Mouse (Mus musculus): ENCODE results near the gene Zdhhc21. TPM values are rescaled to one million over a fixed set of nuclear protein-coding genes. Genes with fewer than 3 reads are reported as not detected.

Zdhhc21 gene
- total RNA-seq, 2 experiments from 2014 or later, result 63.4 to 64.4 TPM

DNA sequence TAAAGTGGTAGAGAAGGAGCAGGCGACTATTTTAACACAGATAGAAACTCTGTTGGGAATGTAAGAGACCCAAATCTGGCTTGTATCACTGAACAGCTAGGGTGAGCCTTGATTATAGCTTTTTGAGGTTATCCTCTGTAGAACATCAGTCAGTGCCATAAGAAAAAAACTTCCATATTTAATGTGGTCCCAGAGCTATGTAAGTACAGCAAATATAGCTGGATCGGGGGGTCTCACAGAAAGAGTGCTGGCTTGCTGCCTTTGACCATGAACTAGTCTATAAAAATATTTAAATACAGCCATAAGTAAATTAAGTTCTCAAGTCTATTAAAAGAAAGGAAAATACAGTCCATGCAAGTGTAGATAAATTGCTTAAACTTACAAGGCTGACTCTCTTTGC, 20.5 kb upstream of the Zdhhc21 start:
- H3K27ac ChIP-seq, result no peak overlapping the region
- no peak for TF ChIP-seq CTCF (IDR thresholded peaks at IDR 0.05)
- no peak overlapping the region for H3K4me3 ChIP-seq
- intact Hi-C loops (cut with DNase I), result no loop called here
- DNase-seq (ENCODE audit: extremely low spot score in 1 of 2, low spot score in 2 of 2), result no peak

- Histone ChIP-seq H3K27ac (no peak overlapping the region), H3K4me3 (no peak overlapping the region)
- intact Hi-C loops (cut with DNase I), result no loop called here
- no peak for DNase-seq (ENCODE audit: extremely low spot score in 1 of 2, low spot score in 2 of 2)
- TF ChIP-seq CTCF (IDR thresholded peaks at IDR 0.05), result no peak
These were observed 19.4 kb upstream of the Zdhhc21 start for GRCm38 (mm10) chr4:82879152-82879551.

GRCm38 (mm10) chr4:82876656-82877055, 16.9 kb upstream of the Zdhhc21 start:
- Histone ChIP-seq H3K4me3 (no peak overlapping the region), H3K27ac (no peak overlapping the region)
- intact Hi-C loops (cut with DNase I), result no loop called here
- TF ChIP-seq CTCF (IDR thresholded peaks at IDR 0.05), result no peak
- DNase-seq (ENCODE audit: extremely low spot score in 1 of 2, low spot score in 2 of 2), result no peak

GRCm38 (mm10) chr4:82875532-82875931, 15.8 kb upstream of the Zdhhc21 start:
- Histone ChIP-seq H3K4me3 (no peak overlapping the region), H3K27ac (no peak overlapping the region)
- no peak for TF ChIP-seq CTCF (IDR thresholded peaks at IDR 0.05)
- intact Hi-C loops (cut with DNase I), result no loop called here
- no peak for DNase-seq (ENCODE audit: extremely low spot score in 1 of 2, low spot score in 2 of 2)

- no peak for TF ChIP-seq CTCF (IDR thresholded peaks at IDR 0.05)
- no peak for DNase-seq (ENCODE audit: extremely low spot score in 1 of 2, low spot score in 2 of 2)
- no peak overlapping the region for H3K4me3 ChIP-seq
- no peak overlapping the region for H3K27ac ChIP-seq
- intact Hi-C loops (cut with DNase I), result no loop called here
These were observed 15.0 kb upstream of the Zdhhc21 start for GRCm38 (mm10) chr4:82874791-82875190.

- H3K27ac ChIP-seq, result no peak overlapping the region
- intact Hi-C loops (cut with DNase I), result no loop called here
- no peak for TF ChIP-seq CTCF (IDR thresholded peaks at IDR 0.05)
These were observed 12.8 kb upstream of the Zdhhc21 start for GRCm38 (mm10) chr4:82872548-82872947.

DNA sequence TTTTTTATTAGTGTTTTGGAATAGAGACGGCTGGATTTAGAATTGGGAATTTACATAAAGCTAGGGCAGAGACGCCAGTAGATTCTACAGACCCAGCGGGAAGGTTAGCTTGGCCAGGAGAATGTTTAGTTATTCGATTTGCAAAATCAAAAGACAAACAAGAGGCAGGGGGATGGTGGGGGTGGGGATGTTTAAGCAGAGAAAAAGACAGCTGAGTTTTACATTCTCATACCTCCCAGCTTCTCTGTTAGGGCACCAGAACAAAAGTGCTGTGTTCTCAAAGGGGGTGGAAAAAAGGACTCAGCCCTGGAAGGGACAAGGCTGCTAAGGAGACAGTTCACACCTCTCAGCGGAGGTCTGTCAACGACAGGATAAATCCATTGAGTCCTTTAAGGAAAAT, 12.4 kb upstream of the Zdhhc21 start:
- TF ChIP-seq CTCF (IDR thresholded peaks at IDR 0.05), result no peak

More at GRCm38 (mm10) chr4:82872548-82872947, 12.8 kb upstream of the Zdhhc21 start:
- no peak overlapping the region for H3K4me3 ChIP-seq
- DNase-seq (ENCODE audit: extremely low spot score in 1 of 2, low spot score in 2 of 2), result no peak

DNA sequence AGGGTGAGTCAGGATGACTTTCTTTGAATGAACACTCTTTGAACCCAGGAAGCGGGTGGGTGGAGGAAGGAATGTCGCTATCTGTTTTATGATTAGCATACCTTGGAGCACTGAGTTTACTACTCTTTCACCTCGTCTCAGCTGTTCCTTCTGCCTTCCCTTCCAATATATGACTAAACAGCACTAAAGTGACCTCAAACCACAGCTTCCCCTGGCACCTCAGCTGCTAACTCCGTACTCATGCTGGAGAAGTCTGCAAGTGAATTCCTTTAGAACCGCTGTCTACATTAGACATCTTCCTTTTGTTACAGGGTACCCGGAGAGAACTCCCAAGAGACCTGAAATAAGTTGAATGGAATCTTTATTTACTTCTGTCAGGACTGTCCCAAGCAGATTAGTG, 11.2 kb upstream of the Zdhhc21 start:
- no peak overlapping the region for H3K27ac ChIP-seq
- no peak for TF ChIP-seq CTCF (IDR thresholded peaks at IDR 0.05)
- no peak overlapping the region for H3K4me3 ChIP-seq
- no peak for DNase-seq (ENCODE audit: extremely low spot score in 1 of 2, low spot score in 2 of 2)
- intact Hi-C loops (cut with DNase I), result no loop called here

More for the DNA sequence above, 12.4 kb upstream of the Zdhhc21 start:
- intact Hi-C loops (cut with DNase I), result no loop called here
- DNase-seq (ENCODE audit: extremely low spot score in 1 of 2, low spot score in 2 of 2), result no peak
- Histone ChIP-seq H3K27ac (no peak overlapping the region), H3K4me3 (no peak overlapping the region)

DNA sequence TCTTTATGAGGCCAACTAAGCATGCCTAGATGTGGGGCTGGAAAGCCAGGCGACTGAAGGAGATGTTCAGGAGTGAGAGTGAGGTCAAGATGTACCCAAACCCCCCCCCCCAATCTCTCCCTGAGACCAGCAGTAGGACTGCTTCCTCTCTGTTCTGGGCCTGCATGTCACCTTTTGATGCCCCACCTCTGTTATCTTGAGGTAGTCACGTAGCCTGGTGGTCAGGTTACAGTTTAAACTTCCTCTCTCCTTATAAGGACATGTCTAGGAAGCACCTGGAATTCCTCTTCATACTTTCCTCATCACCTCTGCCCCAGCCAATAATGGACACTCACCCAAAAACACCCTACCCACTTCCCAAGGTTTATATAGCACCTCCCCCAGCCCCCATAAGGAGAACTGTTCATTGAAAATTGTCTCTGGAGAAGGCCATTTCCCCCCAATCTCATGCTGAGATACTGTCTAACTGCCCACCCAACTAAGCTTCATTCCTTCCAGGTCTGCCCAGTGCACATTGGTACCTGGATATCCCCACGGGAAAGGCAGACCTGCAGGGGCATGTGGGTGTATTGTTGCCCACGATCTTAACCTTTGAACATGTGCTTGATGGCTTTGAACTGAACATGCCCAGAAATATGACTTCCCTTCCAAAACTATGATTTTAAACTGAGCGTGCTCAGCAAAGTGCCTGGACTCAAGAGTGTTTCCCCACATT, 8.1 kb upstream of the Zdhhc21 start:
- DNase-seq (ENCODE audit: extremely low spot score in 1 of 2, low spot score in 2 of 2), result no peak
- Histone ChIP-seq H3K27ac (no peak overlapping the region), H3K4me3 (no peak overlapping the region)
- no peak for TF ChIP-seq CTCF (IDR thresholded peaks at IDR 0.05)
- intact Hi-C loops (cut with DNase I), result no loop called here

DNA sequence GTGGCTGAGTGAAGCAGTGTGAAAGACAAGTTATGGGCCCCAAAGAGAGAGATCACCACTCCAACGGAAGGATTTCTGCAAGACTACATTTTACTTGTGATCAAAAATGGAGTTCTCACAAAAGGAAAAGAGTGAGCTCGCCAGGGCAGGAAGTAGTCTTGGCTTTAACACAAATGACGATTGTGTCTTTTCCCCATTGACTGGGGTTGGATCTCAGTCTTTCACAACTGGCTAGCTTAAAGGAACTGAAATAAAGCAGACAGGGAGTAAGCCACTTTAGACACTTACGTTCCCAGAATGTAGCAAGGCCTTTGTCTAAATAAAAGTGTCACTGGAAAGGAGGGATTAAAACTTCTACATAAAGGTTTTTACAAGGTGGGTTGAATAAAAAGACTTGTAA, 7.4 kb upstream of the Zdhhc21 start:
- no peak for DNase-seq (ENCODE audit: extremely low spot score in 1 of 2, low spot score in 2 of 2)
- TF ChIP-seq CTCF (IDR thresholded peaks at IDR 0.05), result no peak
- intact Hi-C loops (cut with DNase I), result no loop called here
- H3K4me3 ChIP-seq, result no peak overlapping the region
- H3K27ac ChIP-seq, result no peak overlapping the region

- DNase-seq (ENCODE audit: extremely low spot score in 1 of 2, low spot score in 2 of 2), result no peak
- intact Hi-C loops (cut with DNase I), result no loop called here
- TF ChIP-seq CTCF (IDR thresholded peaks at IDR 0.05), result no peak
- Histone ChIP-seq H3K27ac (no peak overlapping the region), H3K4me3 (no peak overlapping the region)
These were observed 5.4 kb upstream of the Zdhhc21 start for GRCm38 (mm10) chr4:82864974-82865699.

DNA sequence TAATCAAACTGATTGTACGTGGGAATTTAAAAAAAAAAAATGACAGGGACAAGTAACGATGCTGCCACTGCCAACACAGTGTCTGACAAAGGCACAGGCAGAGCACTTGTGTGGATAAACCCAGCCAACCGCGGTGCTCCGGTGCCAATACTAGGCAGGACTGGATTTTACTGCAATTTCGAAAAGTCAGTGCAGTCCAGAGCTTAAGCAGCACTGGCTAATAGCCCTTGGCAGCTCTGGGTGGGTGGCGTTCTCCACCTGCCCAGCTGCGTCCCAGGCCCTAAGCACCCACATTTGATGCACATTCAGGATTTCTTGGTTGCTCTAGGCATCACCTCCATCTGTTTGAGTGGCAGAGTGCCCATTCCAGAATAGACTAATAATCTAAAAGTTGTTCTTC, 3.6 kb upstream of the Zdhhc21 start:
- TF ChIP-seq CTCF (IDR thresholded peaks at IDR 0.05), result no peak
- intact Hi-C loops (cut with DNase I), result no loop called here
- no peak overlapping the region for H3K4me3 ChIP-seq
- no peak for DNase-seq (ENCODE audit: extremely low spot score in 1 of 2, low spot score in 2 of 2)
- H3K27ac ChIP-seq, result no peak overlapping the region

DNA sequence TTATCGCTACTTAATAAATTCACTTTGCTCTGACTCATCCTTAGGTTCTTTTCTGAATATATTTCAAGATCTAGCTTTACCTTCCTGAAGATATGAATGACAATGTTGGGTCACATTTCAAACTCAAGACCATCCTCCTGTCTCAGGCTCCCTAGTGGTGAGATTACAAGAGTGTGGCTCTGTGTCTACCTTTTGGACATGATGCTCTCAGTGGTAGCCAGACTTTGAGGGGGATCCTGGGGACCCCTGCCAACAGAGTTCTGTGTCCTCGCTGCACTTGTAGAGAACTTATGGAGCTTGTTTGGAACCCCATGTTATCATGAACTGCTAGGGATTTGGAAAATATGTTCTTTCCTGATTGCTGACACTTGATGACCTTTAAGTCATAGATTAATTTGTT, 1.7 kb upstream of the Zdhhc21 start:
- no peak for TF ChIP-seq CTCF (IDR thresholded peaks at IDR 0.05)
- intact Hi-C loops (cut with DNase I), result no loop called here
- no peak for DNase-seq (ENCODE audit: extremely low spot score in 1 of 2, low spot score in 2 of 2)
- H3K4me3 ChIP-seq, result no peak overlapping the region
- H3K27ac ChIP-seq, result no peak overlapping the region

All from left cerebral cortex, adult 2 months (tissue).